Mouse (Mus musculus) cerebellum, postnatal 25 days (tissue): ENCODE measurements at regions not wholly inside any gene's neighbourhood (a gene's known extent, or its start where the extent isn't known, plus 50 kb on each side); places are given as distances from the start of the nearest gene placed in this dataset.

Experiments
- DNase-seq, 2 experiments: peaks; one replicate each; pipeline ENCODE4 v3.0.0; 2021; ENCODE audit warnings: mixed read lengths in 2 of 2

DNA sequence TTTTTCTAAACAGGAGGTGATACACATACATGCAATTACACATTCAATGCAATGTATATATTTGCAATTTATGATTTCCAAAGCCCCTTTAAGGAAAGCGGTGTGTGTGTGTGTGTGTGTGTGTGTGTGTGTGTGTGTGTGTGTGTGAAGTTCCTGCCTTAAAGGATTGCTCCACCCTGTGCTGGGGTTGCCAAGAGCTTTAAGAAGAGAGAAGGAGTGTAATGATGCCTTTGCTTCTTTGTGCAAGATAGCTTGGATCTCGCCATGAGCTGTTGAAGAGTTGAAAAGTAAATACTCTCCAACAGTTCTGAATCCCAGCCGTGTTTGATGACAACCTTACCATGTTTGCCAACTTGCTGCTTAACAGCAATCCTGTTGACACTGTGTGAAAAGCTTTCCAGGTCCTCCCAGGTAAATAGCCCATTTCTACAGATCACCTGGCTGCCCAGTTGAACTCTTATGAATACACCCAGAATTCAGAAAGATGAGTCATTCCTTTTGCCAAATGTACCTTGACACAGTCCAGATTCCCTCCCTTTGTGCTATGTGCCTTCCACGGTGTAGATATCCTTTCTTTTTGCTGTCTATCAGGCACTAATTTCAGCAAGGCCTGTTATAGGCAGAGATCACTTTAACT, 216.3 kb downstream of the Ikzf2 start:
- no peak for DNase-seq

DNA sequence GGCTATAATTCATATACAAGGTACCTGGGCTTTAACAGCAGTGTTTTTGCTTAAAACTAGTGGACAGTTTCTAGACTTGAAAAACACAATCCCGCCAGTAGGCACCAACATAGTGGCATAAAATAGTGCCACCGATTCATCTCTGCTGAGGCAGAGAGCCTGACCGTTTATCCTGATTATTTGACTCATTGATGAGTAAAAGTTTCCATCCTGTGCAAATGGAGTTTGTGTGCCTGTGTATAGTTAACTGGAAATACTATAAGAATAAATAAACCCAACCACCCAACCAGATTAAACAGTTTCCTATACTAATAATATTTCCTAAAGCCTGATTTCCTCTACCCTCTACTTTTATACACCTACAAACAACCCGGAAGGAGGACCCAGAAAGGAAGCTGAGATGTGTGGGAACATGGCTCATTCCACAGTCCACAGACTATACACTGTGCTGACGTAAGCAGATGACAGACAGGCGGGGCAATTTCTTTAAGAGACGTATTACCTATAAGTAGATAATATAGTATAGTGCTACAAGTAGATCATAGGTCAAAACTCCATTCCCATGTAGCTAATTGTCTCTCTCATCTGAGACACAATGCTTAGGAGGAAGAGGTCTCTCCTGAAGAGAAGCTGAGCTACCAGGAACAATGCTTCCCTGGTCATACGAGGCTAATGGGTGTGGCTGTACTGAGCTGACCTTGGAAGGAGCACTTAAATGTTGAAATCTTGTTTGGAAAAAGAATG, 217.7 kb downstream of the Ikzf2 start:
- DNase-seq: no peak

DNA sequence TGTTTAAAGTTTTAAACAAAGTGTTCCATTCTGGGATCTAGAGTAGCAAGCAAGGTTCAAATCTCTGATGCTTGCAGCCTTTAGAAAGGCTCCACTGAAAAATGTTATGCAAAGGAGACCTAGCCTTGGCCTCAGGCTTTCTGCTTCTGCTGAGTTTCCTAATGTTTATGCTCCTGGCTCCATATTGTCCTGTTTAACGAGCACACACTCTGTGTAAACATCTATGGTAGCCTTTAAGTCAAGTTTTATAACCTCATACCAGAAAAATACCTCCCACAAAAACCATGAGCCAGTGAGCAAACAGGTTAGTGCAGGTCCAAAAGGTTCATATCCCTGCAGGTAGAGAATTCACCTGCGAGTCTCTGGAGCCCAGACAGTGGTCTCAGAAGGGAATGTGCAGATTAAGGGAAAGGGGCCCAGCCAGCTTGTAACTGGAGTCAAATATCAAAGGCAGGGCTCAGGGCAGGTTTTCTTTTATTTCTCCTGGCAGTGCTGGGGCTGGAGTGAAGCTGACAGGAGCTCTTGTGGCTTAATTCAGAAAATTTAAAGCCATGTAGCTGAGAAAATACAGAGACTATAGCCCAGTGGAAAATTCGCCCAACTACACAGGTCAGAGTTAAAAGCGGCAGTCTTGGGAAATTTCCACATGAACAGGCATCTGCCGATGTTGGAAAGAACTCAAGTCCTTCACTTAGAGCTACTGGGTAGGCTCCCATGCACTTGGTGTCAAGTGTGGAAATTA, 220.3 kb downstream of the Ikzf2 start:
- DNase-seq: no peak

DNA sequence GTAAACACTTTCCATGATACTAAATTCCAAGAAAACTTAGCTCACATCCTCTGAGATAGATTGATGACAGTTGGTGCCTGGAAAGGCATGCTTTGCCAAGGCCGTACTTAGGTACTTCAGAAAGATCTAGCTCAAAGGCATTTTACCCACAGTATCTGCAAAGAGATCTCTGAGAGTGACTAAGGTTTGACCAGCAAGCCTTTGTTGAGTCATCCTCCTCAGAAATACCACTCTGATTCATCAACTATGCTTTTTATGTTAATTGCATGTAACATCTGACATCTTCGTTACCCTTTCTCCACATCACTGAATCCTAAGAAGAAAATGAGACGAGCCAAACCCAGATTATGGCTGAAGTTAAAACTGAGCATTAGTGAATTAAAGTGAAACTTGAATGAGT, 225.9 kb downstream of the Ikzf2 start:
- no peak for DNase-seq

DNA sequence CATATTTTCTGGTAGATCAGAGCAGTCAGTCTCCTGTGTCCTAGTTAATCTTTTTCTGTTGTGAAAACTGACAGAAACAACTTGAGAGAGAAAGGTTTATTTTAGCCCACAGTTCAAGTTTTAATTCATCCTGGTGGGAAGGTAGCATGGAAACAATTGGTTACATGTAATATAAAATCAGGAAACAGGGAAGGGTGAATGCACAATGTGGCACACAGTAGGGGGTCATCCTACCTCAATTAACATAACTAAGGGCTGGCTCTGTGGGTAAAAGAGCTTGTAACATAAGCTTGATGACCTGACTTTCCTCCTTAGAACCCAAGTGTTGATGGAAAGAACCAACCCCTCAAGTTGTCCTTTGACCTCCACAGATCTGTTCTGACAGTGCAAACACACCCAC, 227.1 kb downstream of the Ikzf2 start:
- DNase-seq: no peak

DNA sequence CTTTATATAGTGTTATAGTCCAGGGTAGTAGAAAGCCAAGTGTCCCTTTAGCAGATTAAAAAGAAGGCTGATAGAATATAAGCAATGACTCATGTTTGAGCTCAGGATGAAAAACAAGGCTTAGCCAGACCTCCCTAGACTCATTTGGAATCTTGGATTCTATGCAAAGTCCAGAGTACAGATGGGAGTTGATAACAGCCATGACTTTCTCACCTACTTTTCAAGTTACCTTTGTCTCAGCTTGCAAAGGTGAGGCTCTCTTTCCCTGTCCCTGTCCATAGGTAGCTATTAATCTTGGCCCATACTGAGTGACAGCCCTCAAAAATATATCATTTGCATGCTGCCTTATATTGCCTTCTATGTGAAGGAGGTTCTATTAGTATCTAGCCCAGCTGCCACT, 229.6 kb downstream of the Ikzf2 start:
- no peak for DNase-seq

DNA sequence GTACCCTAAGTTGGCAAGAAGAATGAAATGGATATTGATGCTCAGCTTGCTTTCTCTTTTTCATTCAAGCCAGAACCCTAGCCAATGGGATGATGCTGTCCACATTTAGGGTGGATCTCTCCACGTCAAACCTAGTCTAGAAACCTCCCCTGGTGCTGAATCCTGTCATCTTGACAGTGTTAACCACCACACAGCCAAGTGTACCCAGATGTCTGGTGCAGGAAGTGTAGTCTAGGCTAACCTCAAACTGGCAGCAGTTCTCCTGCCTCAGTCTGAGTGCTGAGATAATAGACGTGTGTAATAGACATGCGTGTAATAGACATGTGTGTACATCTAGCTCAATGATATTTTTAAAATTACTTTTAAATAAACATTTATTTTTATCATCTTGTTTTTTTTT, 233.1 kb downstream of the Ikzf2 start:
- no peak for DNase-seq

DNA sequence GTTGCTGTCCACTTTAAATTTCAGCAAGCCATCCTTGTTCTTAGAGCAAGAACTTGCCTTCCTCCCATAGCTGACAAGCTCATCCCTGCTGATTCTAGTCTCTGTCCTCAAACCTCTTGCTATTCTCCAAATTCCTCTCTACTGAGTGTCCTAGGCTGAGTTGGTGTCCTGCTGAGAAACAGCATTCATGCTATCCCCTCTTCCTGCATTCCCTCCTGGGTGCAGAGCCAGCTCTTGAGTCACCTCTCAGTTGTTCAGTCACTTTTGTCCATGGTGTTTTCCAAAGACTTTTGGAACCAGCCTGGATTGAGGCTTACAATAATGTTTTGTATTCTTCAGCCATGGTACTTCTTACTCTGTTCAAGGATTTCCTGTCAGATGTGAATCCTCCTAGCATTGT, 234.1 kb downstream of the Ikzf2 start:
- no peak for DNase-seq

DNA sequence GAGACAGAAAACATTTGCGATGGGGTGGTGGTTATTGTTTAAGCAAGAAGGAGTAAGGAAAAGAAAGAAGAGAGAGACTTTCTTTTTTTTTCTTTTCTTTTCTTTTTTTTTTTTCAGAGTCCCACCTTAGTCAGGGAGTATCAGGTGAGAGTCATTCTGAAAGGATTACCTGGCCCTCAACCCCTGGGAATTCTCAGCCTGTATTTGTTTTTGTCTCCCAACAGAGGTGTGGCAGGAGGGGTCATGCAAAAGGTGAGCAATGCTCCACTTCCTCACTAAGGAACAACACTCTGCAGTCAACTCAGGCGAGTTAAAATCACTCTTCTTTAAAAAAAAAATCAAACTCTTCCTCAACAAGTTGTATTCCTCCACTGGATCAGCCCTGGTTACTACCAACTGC, 236.6 kb downstream of the Ikzf2 start:
- no peak for DNase-seq

DNA sequence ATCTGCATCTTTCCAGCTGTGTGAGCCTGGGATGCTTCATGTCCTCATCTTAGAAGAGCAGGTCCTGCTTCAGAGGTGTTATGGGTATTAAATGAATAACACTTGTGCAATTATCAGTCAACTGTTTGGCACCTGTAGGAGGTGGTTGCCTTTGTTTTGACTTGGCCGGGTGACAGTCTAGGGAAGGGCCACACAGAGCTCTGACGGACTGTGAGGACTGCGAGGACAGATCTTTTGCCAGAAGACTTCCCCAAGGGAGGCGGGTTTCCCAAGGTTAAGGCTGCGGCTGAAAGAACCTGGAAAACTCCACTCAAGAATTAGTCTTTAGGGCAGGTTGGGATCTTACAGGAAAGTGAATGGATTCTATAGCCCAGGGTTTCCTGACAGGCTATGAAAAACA, 239.8 kb downstream of the Ikzf2 start:
- DNase-seq: no peak

DNA sequence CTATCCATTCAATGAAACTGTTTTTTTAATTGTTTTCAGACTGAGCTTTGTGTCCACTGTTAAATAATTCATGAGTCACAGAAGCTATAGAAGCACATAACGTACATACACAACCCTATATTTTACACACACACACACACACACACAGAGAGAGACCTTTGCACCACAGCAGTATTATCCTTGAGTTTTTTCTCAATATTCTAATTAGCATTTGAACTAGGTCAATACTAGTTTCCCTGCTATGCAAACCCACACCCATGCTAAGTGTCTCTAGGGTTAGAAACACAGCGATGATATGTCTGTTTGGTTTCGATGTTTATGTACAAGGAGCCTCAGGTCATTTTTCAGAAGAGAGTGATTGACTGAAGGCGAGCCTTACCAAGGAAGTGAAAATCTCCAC, 242.3 kb downstream of the Ikzf2 start:
- no peak for DNase-seq

DNA sequence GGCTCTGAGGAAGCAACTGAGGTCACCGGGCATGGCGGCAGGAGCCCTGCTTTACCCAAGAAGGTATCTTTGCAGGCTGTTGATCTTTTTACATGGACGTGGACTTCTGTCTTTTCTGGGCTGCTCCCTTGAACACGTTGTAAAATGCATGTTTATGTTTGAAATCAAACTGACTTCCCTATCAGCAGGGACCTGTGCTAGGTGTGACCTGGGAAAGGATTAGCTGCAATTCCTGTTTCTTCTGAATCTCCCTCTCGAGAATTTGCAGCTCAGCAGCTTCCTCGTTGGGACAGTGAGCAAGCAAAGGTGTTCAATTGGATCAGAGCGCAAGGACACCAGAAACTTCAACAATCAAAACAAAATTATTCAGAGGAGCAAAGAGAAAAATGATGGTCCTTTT, 243.6 kb downstream of the Ikzf2 start:
- no peak for DNase-seq

DNA sequence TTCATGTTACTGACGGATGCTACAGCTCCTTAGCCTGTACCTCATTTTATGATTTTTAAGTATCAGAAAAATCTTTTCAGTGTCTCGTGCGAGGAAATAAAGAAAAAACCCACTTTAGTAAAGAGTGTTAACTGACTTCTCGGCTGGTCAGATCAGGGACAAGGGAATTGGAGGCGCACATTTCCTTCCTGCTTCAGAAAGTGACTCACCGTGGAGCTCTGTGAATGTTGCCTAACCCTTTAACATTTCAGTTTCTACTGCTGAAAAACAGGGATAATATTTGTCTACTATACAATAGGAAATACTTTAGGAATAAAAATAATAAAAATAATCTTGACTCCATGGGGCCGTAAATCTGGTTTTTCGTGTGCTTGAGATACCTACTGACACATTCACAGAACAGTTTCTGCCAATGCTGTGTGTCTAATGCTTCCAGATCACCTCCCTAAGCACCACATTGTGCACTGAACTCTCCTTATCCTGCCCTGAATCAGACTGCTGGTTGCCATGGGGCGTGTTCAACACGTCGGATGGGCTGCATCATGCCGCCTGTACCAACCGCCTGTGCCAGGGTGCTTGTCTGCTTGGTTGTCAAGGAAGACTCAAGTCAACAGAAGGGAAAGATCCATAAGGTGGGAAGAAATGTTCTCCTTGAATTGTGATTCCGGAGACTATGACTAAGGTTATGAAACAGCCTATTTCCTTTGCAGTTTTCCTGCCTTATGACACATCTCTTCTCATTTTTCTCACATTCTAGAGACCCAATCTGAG, 246.3 kb downstream of the Ikzf2 start:
- no peak for DNase-seq

DNA sequence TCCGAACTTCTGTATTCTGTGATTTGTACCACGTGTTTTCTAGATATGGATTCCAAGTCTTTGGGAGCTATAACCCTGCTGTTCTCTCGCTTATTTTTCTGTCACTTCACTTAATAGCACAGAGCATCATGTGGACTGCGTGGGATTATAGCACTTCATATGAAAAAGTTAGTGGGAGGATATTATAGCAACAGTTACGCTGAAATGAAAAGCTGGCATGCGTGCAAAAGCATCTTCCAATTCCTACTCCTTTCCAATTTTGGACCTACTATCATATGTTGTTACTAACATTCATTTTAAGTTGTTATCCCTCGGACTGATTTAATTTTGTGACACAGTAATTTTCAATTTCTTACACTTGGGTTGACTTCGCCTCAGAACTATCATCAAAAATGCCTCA, 250.0 kb downstream of the Ikzf2 start:
- no peak for DNase-seq

DNA sequence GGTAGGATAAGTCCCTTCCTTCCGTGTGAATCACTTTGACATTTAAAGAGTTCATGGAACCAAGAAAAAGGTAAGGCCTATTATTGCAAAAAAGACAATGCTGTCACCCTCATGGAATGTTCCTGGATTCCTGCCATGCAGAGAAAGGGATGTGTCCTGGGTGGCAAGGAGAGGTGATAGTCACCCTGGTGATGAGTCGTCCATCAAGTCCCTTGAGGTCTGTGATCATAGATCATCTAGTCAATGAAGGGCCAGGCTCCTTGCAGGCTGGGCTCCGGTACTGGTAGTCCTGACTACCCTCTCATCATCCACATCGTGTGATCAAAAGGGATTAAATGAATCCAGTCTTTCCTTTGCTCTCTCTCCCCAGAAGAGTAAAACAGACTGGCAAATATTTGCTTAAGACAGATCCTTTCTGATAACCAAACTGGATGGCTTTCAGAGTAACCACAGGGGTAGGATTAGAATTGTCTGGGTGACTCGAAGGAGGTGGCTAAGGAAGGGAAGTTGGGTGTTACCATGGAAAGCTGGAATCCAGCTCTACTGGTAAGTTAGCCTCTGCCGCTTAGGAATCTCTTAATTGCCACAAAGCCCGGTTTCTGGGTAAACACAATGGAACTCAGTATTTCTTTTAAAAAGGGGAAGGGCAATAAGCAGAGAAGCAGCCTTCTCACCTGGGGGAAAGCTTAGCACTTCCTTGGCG, 253.2 kb downstream of the Ikzf2 start:
- no peak for DNase-seq

DNA sequence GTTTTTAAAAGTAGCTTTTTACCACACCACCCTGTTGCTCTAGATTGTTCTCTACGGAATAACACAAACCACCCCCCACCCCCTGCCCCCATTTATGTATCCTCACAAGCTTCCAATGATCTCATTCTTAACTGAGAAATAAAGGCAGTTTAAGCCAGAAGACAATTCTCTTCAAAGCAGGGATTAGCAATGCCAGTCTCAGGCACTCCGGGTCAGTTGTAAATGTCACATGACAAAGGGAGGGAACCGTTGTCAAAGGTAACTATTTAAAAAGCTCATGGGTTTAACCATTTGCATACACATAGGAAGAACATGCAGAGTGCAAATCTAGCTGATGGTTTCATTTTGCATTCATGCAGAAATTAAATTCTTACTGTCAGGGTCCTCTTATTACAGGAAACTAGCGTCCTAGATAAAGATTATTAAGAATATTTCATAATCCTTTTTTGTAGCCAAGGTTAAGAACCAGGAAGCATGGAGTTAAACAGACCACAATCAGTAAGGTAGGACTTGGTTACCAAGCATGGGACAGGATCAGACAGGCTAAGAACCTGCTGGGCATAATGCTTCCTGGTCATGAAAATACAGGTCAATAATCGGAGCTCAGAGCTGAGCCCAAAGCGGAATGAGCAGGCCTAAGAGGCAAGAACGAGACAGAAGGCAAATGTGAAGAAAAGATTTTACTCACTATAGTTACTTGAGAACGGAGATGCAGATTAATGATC, 256.2 kb downstream of the Ikzf2 start:
- DNase-seq: no peak

DNA sequence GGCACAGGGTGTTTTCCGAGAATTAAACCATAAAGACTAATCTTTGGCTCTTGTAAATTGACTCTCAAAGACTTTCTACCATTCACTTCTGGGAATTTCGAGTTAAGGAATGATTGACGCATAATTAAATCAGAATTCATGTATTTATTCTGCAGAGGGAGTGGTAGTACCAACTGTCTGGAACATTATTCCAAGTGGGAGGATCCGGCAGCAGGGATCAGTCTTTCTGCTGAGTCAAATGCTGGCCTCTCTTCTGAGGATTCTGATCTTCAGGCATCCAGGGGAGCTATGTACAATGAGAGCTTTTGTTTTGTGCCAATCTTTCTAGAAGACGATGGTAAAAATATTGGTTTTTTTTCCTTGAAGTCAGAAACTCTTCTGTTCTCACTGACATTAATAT, 257.4 kb downstream of the Ikzf2 start:
- DNase-seq: no peak

DNA sequence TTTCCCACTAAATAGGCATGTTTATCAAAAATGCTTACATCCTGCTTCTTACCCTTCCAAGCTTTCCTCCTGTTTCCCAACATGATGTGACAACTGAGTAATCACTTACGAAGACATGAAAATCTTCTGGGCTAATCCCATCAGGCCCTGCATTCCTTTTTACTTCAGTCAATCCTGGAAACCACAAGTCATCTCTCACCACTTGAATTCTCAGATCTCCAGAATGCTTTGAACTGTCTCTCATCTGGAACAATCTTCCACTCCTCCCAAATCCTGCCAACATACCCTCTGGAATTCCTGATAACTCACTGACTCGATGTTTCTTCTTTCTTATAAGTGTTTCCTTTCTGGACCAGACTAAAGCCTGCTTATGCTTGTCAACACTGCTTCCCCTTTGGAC, 289.4 kb downstream of the Ikzf2 start:
- DNase-seq: no peak

DNA sequence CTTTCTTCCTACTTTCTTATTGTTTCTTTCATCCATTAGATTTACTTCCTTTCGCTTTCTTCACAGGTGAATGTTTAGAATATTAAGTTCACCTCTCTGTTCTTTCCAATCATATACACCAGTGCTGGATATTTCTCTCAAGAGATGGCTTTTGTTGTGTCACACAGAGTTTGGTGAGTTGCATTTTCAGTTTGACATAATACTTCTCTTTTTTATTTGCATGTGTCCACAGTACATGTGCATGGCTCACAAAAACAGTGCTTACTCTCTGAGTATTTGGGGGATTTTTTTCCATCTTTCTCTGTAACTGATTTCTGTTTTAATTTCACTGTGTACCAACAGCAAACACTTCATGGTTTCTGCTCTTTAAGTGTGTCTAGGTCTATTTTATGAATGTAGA, 274.5 kb upstream of the Erbb4 start:
- no peak for DNase-seq

DNA sequence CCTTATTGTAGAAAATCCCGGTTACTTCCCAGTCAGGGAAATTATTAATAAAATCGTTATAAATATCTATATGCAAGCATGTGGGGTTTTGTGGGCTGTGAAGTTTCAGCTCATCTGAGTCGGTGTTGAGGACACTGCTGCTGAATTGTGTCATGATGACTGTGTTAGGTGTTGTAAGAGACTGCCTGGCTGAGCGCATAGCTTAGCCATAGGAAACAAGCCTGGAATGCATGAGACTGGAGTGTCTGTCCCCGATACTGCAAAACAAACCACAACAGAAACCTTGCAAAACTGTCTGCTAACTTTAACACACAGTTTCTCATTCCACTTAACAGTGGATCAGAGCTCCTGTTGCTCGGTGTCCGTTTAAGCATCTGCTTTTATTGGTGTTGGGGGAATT, 271.9 kb upstream of the Erbb4 start:
- no peak for DNase-seq

DNA sequence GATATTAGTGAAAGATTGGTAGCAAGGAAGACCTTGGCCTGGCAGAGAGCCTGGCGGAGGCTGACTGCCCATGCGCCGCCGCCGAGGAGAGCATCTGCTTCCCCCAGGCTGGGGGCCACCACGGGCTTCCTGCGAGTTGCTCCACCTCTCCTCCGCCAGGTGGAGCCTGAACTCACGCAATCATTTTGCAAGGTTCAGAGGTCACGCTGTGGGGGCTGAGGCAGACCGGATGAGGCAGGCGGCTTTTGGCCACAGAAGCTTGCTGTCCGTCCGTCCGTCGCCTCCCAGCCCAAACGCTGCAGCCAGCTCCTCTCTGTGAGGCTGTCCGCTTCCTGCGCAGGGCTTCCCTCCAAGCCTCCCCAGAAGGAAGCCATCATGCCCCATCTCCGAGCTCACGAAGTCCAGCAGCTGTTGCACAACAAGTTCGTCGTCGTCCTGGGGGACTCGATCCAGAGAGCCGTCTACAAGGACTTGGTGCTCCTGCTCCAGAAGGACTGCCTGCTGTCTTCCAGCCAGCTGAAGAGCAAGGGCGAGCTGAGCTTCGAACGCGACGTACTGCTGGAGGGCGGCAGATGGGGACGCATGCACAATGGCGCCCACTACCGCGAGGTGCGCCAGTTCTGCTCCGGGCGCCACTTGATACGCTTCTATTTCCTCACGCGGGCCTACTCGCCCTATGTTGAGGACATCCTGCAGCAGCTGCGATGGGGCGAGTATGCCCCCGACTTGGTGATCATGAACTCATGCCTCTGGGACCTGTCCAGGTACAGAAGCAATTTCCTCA, 269.3 kb upstream of the Erbb4 start:
- DNase-seq: no peak
